Mouse (Mus musculus): Measurements from ENCODE around the gene Epha3.

Gene Epha3

GRCm38 (mm10) chr16:63863913-63864330 is at the start of gene Epha3:
TSS of gene Epha3 (minus strand) at chr16:63864175.
- peak; percentile 82 for DNase-seq (ENCODE audit: low read depth, low spot score)

- DNase-seq (ENCODE audit: low read depth, low spot score): no peak
These were observed 39.5 kb upstream of the Epha3 start for GRCm38 (mm10) chr16:63903425-63903824.

GRCm38 (mm10) chr16:63881190-63881589 is 17.2 kb upstream of the Epha3 start:
- DNase-seq (ENCODE audit: low read depth, low spot score): no peak

GRCm38 (mm10) chr16:63872313-63872712 is 8.3 kb upstream of the Epha3 start:
- DNase-seq (ENCODE audit: low read depth, low spot score): no peak

GRCm38 (mm10) chr16:63864463-63864976 is 545 bp upstream of the Epha3 start:
- DNase-seq (ENCODE audit: low read depth, low spot score): no peak

- DNase-seq (ENCODE audit: low read depth, low spot score): no peak
These were observed 794 bp downstream of the Epha3 start for GRCm38 (mm10) chr16:63863181-63863580.

GRCm38 (mm10) chr16:63857561-63857960 is 6.4 kb downstream of the Epha3 start:
- no peak for DNase-seq (ENCODE audit: low read depth, low spot score)

GRCm38 (mm10) chr16:63856658-63857552 is 7.1 kb downstream of the Epha3 start:
- peak; percentile 78 for DNase-seq (ENCODE audit: low read depth, low spot score)

GRCm38 (mm10) chr16:63850297-63850696 is 13.7 kb downstream of the Epha3 start:
- DNase-seq (ENCODE audit: low read depth, low spot score): no peak

GRCm38 (mm10) chr16:63842911-63843310 is 21.1 kb downstream of the Epha3 start:
- DNase-seq (ENCODE audit: low read depth, low spot score): no peak

GRCm38 (mm10) chr16:63837466-63837865 is 26.5 kb downstream of the Epha3 start:
- no peak for DNase-seq (ENCODE audit: low read depth, low spot score)

GRCm38 (mm10) chr16:63821164-63821563 is 42.8 kb downstream of the Epha3 start:
- DNase-seq (ENCODE audit: low read depth, low spot score): no peak

GRCm38 (mm10) chr16:63817606-63818005 is 46.4 kb downstream of the Epha3 start:
- DNase-seq (ENCODE audit: low read depth, low spot score): peak; percentile 36

GRCm38 (mm10) chr16:63816672-63817071 is 47.3 kb downstream of the Epha3 start:
- DNase-seq (ENCODE audit: low read depth, low spot score): no peak

GRCm38 (mm10) chr16:63809871-63810270 is 54.1 kb downstream of the Epha3 start:
- DNase-seq (ENCODE audit: low read depth, low spot score): no peak

GRCm38 (mm10) chr16:63808991-63809390 is 55.0 kb downstream of the Epha3 start:
- no peak for DNase-seq (ENCODE audit: low read depth, low spot score)

GRCm38 (mm10) chr16:63806437-63807129 is 57.4 kb downstream of the Epha3 start:
- no peak for DNase-seq (ENCODE audit: low read depth, low spot score)

- DNase-seq (ENCODE audit: low read depth, low spot score): no peak
These were observed 58.0 kb downstream of the Epha3 start for GRCm38 (mm10) chr16:63806025-63806424.

GRCm38 (mm10) chr16:63801436-63801835 is 62.5 kb downstream of the Epha3 start:
- DNase-seq (ENCODE audit: low read depth, low spot score): no peak

- DNase-seq (ENCODE audit: low read depth, low spot score): no peak
These were observed 65.6 kb downstream of the Epha3 start for GRCm38 (mm10) chr16:63798341-63798740.

- DNase-seq (ENCODE audit: low read depth, low spot score): no peak
These were observed 69.7 kb downstream of the Epha3 start for GRCm38 (mm10) chr16:63794292-63794691.

- DNase-seq (ENCODE audit: low read depth, low spot score): no peak
These were observed 70.2 kb downstream of the Epha3 start for GRCm38 (mm10) chr16:63793805-63794204.

Data from brain, embryonic 18.5 days (tissue).